Mouse (Mus musculus) skeletal muscle tissue, adult 2 months (tissue): ENCODE results near the gene Mrgpra9.
"Not testable (repeated sequence)": the region's sequence is repeated elsewhere in the genome, so short reads cannot be mapped to it uniquely, and the experiment has no call there.

ENCODE experiments used
- DNase-seq: peaks from one replicate; pipeline ENCODE4 v3.0.0-alpha.2; 2012; ENCODE audit warnings: low read depth, low spot score

Mrgpra9 gene

DNA sequence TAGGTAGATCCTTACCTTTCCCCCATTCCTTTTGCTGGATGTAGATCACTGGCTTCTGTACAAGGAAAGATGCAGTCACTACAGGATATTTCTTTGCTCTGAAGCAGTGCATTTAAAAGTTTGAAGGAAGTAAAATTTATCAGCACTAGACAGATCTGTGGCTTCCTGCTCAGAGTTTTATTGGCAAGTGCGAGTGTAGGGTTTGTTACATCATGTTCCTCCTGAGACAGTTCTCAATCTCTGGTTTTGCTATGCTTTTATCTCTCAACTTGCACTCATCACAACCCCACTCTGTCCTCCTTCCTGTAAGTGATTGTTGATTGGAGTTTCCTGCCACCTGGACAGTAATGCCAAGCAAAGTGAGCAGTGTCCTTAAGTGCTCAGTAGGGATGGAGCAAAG lies at the start of gene Mrgpra9:
TSS of gene Mrgpra9 (minus strand) at position 79 of the 400 bp plus-strand sequence.
- DNase-seq, result no peak

DNA sequence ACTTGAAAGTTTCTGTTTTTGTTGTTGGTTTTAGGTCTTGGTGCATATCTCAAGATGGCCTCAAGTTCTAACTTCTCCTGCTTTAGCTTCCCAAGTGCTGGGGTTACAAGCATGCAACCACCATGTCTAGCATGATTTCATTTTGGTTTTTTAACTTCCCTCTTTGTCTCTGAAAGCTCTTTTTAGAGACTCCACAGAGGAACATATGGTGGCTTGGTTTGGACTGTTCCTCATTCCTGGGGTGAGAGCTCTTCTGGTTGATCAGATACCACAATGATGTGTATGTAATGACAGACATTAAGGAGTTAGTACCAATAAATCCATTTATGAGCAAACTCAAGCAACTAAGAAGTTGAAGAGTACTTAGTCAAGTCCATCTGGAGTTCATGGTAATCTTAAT lies 47.0 kb upstream of the Mrgpra9 start:
- not testable (repeated sequence) for DNase-seq

DNA sequence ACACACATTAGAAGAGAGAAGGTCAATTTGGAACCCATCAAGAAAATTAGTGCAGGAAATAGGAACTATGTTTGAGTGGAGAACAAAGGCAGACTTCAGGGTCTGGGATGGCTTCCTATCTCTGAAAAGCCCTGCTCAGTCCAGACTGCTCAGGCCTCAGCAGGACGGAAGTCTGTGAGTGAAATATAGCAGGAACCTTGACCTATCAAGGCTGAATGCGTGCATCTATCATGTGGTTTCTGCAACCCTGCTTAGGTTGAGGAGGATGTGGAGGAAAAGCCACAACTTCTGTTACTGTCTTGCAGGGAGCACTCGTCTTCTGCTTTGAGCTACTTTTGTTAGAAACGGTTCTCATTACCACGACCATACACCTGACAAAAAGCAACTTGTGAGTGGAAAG lies 18.9 kb upstream of the Mrgpra9 start:
- not testable (repeated sequence) for DNase-seq

DNA sequence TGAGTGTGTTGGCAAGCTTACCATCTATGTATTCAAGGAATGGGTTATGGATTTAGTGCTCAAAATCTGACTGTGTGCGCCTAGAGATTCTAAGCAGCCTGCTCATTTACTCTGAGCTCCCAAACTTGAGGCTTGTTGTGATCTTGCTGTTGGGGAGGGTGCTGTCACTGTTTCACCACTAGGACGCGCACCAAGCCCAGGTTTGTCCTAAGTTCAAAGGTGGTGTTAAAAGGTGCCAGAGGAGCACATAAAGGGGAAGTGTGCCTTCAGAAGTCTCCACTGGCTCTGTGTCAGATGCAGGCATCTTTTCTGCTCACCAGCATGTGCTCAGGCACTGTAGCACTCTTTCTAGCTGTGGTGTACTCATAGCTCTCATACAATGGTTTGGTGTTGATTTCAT lies 8.0 kb downstream of the Mrgpra9 start:
- no peak for DNase-seq

DNA sequence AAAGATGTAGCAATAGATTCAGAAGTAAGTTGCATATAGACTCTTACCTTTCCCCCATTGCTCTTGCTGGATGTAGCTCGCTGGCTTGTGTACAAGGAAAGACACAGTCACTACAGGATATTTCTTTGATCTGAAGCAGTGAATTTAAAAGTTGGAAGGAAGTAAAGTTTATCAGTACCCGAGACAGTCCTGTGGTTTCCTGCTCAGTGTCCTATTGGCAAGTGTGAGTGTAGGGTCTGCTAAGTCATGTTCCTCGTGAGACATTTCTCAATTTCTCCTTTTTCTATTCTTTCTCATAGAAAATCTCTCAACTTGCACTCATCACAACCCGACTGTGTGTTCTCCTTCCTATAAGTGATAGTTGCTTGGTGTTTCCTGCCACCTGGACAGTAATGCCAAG lies 47.8 kb downstream of the Mrgpra9 start, which contains the start of gene Mrgpra6:
TSS of gene Mrgpra6 (minus strand) at position 91 of the 400 bp plus-strand sequence.
- no peak for DNase-seq

DNA sequence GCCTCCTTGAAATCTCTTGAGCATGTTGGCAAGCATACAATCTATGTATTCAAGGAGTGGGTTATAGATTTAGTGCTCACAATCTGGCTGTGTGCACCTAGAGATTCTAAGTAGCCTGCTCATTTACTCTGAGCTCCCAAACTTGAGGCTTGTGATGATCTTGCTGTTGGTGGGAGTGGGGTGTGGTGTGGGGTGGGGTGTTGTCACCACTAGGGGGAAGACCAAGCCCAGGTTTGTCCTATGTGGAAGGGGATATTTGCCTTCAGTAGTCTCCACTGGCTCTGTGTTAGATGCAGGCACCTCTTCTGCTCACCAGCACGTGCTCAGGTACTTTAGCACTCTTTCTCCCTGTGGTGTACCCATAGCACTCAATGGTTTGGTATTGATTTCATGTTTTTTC lies 57.4 kb downstream of the Mrgpra9 start:
- no peak for DNase-seq
